Mouse (Mus musculus) CH12.LX (cell line): ENCODE measurements around the gene Fam53a. TPM values are rescaled to one million over a fixed set of nuclear protein-coding genes. Genes with fewer than 3 reads are reported as not detected.

Experiments used
- DNase-seq: peaks from one replicate; pipeline ENCODE4 v3.0.0-alpha.2; 2013; ENCODE audit errors: extremely low read depth
- H3K27ac ChIP-seq: 2 replicates; pipeline ENCODE4 v1.5.1; 2012; ENCODE audit warnings: low read depth, mild to moderate bottlenecking, control low read depth, moderate library complexity; ENCODE audit not compliant: insufficient read depth
- H3K27me3 ChIP-seq: replicated peaks from 2 replicates; pipeline ENCODE3; 2012; ENCODE audit warnings: inconsistent platforms
- H3K36me3 ChIP-seq, 2 experiments: replicated peaks in 1 of 2; 2 replicates each; pipeline versions ENCODE3 to v1.6.1; 2012; ENCODE audit warnings: inconsistent platforms in 1 of 2, low read length in 1 of 2, mild to moderate bottlenecking in 1 of 2, mixed read lengths in 1 of 2, moderate library complexity in 1 of 2; ENCODE audit not compliant: control insufficient read depth in 1 of 2, insufficient read depth in 1 of 2
- H3K4me1 ChIP-seq, 2 experiments: 2 replicates each; pipeline ENCODE4 v1.6.1; 2012; ENCODE audit warnings: inconsistent platforms in 1 of 2, moderate library complexity in 1 of 2; ENCODE audit not compliant: insufficient read depth in 2 of 2, control insufficient read depth in 1 of 2
- H3K4me2 ChIP-seq: 2 replicates; pipeline ENCODE4 v1.6.1; 2012; ENCODE audit warnings: low read depth, mild to moderate bottlenecking, control low read depth; ENCODE audit not compliant: poor library complexity, insufficient read depth, severe bottlenecking
- H3K4me3 ChIP-seq, 3 experiments: fragments of 150-350 bp in 1 of 3; sonication (generic) in 1 of 3; replicated peaks in 1 of 3; 2 replicates each; pipeline versions ENCODE3 to v1.5.1; 2011 to 2012; ENCODE audit warnings: low read depth in 2 of 3, low read length in 2 of 3, mild to moderate bottlenecking in 2 of 3, moderate library complexity in 2 of 3, control low read depth in 1 of 3, improper control_type of control experiment in 1 of 3, inconsistent platforms in 1 of 3, mixed read lengths in 1 of 3; ENCODE audit not compliant: poor library complexity in 1 of 3
- H3K79me2 ChIP-seq: replicated peaks from 2 replicates; pipeline ENCODE4 v1.6.1; 2012; ENCODE audit warnings: mild to moderate bottlenecking, moderate library complexity; ENCODE audit not compliant: control insufficient read depth, poor library complexity, insufficient read depth, severe bottlenecking; ENCODE audit errors: extremely low read depth
- H3K9ac ChIP-seq: 2 replicates; pipeline ENCODE4 v1.6.1; 2012; ENCODE audit warnings: low read depth, mild to moderate bottlenecking, control low read depth, moderate library complexity; ENCODE audit not compliant: insufficient read depth
- H3K9me3 ChIP-seq: replicated peaks from 2 replicates; pipeline ENCODE3; 2012; ENCODE audit warnings: low read length, inconsistent platforms, mixed read lengths
- BHLHE40 ChIP-seq: IDR thresholded peaks from 2 replicates; pipeline ENCODE4 v1.6.1; 2011; ENCODE audit warnings: mild to moderate bottlenecking, low read depth, low read length, improper control_type of control experiment
- CTCF ChIP-seq, 2 experiments: IDR thresholded peaks in 1 of 2; conservative IDR thresholded peaks in 1 of 2; 2 replicates each; pipeline ENCODE4 v1.5.1; 2011 to 2012; ENCODE audit warnings: low read depth in 2 of 2, low read length in 2 of 2, improper control_type of control experiment in 1 of 2, inconsistent platforms in 1 of 2, mild to moderate bottlenecking in 1 of 2, moderate library complexity in 1 of 2
- E2F4 ChIP-seq: IDR thresholded peaks from 2 replicates; pipeline ENCODE4 v1.6.1; 2011; ENCODE audit warnings: low read depth, low read length, improper control_type of control experiment; ENCODE audit not compliant: insufficient replicate concordance
- ELF1 ChIP-seq: IDR thresholded peaks from 2 replicates; pipeline ENCODE4 v1.6.1; 2014; ENCODE audit warnings: low read depth, mild to moderate bottlenecking, inconsistent platforms, low read length, improper control_type of control experiment
- EP300 ChIP-seq: IDR thresholded peaks from 2 replicates; pipeline ENCODE4 v1.6.1; 2011; ENCODE audit warnings: low read length, improper control_type of control experiment
- ETS1 ChIP-seq: conservative IDR thresholded peaks from 2 replicates; pipeline ENCODE4 v1.6.1; 2012; ENCODE audit warnings: low read depth, mild to moderate bottlenecking, inconsistent platforms, low read length, improper control_type of control experiment, moderate library complexity
- GABPA ChIP-seq: IDR thresholded peaks from 2 replicates; pipeline ENCODE4 v1.6.1; 2012; ENCODE audit warnings: low read depth, low read length, improper control_type of control experiment, inconsistent platforms; ENCODE audit not compliant: insufficient replicate concordance
- HCFC1 ChIP-seq: IDR thresholded peaks from 2 replicates; pipeline ENCODE4 v1.6.1; 2012; ENCODE audit warnings: low read depth, mild to moderate bottlenecking, inconsistent platforms, low read length, improper control_type of control experiment
- JUN ChIP-seq: IDR thresholded peaks from 2 replicates; pipeline ENCODE4 v1.6.1; 2011; ENCODE audit warnings: low read depth, mild to moderate bottlenecking, low read length, improper control_type of control experiment, moderate library complexity; ENCODE audit not compliant: insufficient read depth
- JUND ChIP-seq: conservative IDR thresholded peaks from 2 replicates; pipeline ENCODE4 v1.6.1; 2011; ENCODE audit warnings: low read depth, low read length, improper control_type of control experiment
- KAT2A ChIP-seq: IDR thresholded peaks from 2 replicates; pipeline ENCODE4 v1.6.1; 2012; ENCODE audit warnings: low read length, improper control_type of control experiment, inconsistent platforms; ENCODE audit not compliant: insufficient replicate concordance
- MAFK ChIP-seq: IDR thresholded peaks from 2 replicates; pipeline ENCODE4 v1.6.1; 2011; ENCODE audit warnings: low read length, improper control_type of control experiment; ENCODE audit not compliant: insufficient replicate concordance
- MAX ChIP-seq: IDR thresholded peaks from 2 replicates; pipeline ENCODE4 v1.6.1; 2011; ENCODE audit warnings: low read length, improper control_type of control experiment
- MEF2A ChIP-seq: IDR thresholded peaks from 2 replicates; pipeline ENCODE4 v1.6.1; 2014; ENCODE audit warnings: low read depth, mild to moderate bottlenecking, inconsistent platforms, low read length, improper control_type of control experiment, borderline replicate concordance
- MXI1 ChIP-seq: IDR thresholded peaks from 2 replicates; pipeline ENCODE4 v1.6.1; 2011; ENCODE audit warnings: mild to moderate bottlenecking, low read depth, low read length, improper control_type of control experiment
- MYC ChIP-seq: IDR thresholded peaks from 2 replicates; pipeline ENCODE4 v1.6.1; 2011; ENCODE audit warnings: low read depth, mild to moderate bottlenecking, improper control_type of control experiment, low read length
- NELFE ChIP-seq: IDR thresholded peaks from 2 replicates; pipeline ENCODE4 v1.6.1; 2011; ENCODE audit warnings: low read depth, low read length, improper control_type of control experiment
- NRF1 ChIP-seq: IDR thresholded peaks from 2 replicates; pipeline ENCODE4 v1.6.1; 2014; ENCODE audit warnings: low read depth, mild to moderate bottlenecking, inconsistent platforms, low read length, improper control_type of control experiment, moderate library complexity
- RCOR1 ChIP-seq: conservative IDR thresholded peaks from 2 replicates; pipeline ENCODE4 v1.6.1; 2012; ENCODE audit warnings: low read depth, mild to moderate bottlenecking, inconsistent platforms, low read length, improper control_type of control experiment
- SMC3 ChIP-seq: IDR thresholded peaks from 2 replicates; pipeline ENCODE4 v1.6.1; 2011; ENCODE audit warnings: low read depth, low read length, improper control_type of control experiment
- TCF12 ChIP-seq: IDR thresholded peaks from 2 replicates; pipeline ENCODE4 v1.6.1; 2014; ENCODE audit warnings: low read depth, mild to moderate bottlenecking, inconsistent platforms, low read length, improper control_type of control experiment
- ZMIZ1 ChIP-seq: IDR thresholded peaks from 2 replicates; pipeline ENCODE4 v1.6.1; 2012; ENCODE audit warnings: low read depth, mild to moderate bottlenecking, inconsistent platforms, low read length, improper control_type of control experiment
- dilution Hi-C: fragments of 300-500 bp; cut with MboI; formaldehyde crosslinking; loops from 2 replicates; pipeline ENCODE4 v1.14.3; 2020; ENCODE audit warnings: low sequenced_read_pairs; ENCODE audit not compliant: extremely low pct_unique_long_range_greater_than_20kb, extremely low pct_ligation_motif_present
- in situ Hi-C: fragments of 300-500 bp; cut with MboI; formaldehyde crosslinking; loops from 3 replicates; pipeline ENCODE4 v1.14.3; 2019; ENCODE audit warnings: low sequenced_read_pairs, low pct_ligation_motif_present, low pct_unique_long_range_greater_than_20kb, mixed read lengths
- polyA plus RNA-seq: library from polyadenylated mRNA; unstranded; fragments of >175 nt; gene quantifications from 2 replicates; pipeline ENCODE4 v1.2.1, GENCODE M21; 2012; ENCODE audit warnings: low read depth; ENCODE audit not compliant: insufficient read length
- total RNA-seq, 2 experiments: library from RNA; depleted of rRNA; stranded (reverse); fragments of 300-350 nt in 1 of 2; fragments of >200 nt in 1 of 2; gene quantifications; 2 replicates each; pipeline ENCODE4 v1.2.3; 2012 to 2014

Gene Fam53a
- total and polyA plus RNA-seq, 3 experiments: 26.6 to 33.4 (median 29.2) TPM

DNA sequence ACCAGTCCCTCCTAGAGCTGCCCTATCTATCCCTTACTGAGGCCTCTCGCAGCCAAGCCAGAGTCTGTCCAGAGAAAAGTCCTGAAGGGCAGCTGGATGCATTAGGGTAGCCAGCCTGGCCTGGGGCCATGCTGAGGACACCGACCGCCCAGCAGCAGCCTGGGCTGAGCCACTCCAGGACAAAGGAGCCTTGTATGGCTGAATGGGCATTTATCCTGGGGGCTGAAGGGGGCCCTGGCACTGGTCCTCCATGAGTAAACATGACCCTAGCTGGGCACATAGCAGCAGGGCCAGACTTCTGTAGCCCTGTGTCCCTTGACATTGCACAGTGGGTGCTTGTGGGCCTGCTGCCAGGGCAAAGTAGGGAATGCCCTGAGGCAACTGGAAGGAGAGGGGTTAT lies 45.0 kb upstream of the Fam53a start:
- Histone ChIP-seq H3K27ac (no peak overlapping the region), H3K4me3 (no peak overlapping the region), H3K36me3 (peaks cover 35 to 55% of the 10 kb centered on the region in 2 experiments), H3K27me3 (no peaks in the 10 kb centered on the region), H3K9ac (no peak overlapping the region), H3K4me2 (no peak overlapping the region), H3K4me1 (no peaks in the 10 kb centered on the region), H3K79me2 (no peaks in the 10 kb centered on the region; the same call in 1 of the 2 replicates), H3K9me3 (no peaks in the 10 kb centered on the region)
- in situ Hi-C loops: no loop called here
- DNase-seq: no peak
- dilution Hi-C loops: no loop called here
- TF ChIP-seq GABPA (no peak), NRF1 (no peak), BHLHE40 (no peak), MAFK (no peak), MYC (no peak), TCF12 (no peak), MXI1 (no peak), MEF2A (no peak), SMC3 (no peak), HCFC1 (no peak), E2F4 (no peak), ZMIZ1 (no peak), NELFE (no peak), ETS1 (no peak), JUND (no peak), ELF1 (no peak), RCOR1 (no peak), MAX (no peak), CTCF (conservative IDR thresholded peaks at IDR 0.05 in 1 of 2, IDR thresholded peaks at IDR 0.05 in 1 of 2; ENCODE audit: low read depth in 2 of 2, low read length in 2 of 2) (no peak), JUN (no peak)

- Histone ChIP-seq H3K9me3 (no peaks in the 10 kb centered on the region), H3K79me2 (no peaks in the 10 kb centered on the region; the same call in 1 of the 2 replicates), H3K27me3 (no peaks in the 10 kb centered on the region), H3K9ac (no peak overlapping the region), H3K36me3 (peaks cover 61 to 82% of the 10 kb centered on the region in 2 experiments), H3K27ac (no peak overlapping the region), H3K4me1 (no peaks in the 10 kb centered on the region), H3K4me2 (no peak overlapping the region), H3K4me3 (no peak overlapping the region)
- in situ Hi-C loops (no loop called here), dilution Hi-C loops (no loop called here)
- no peak for DNase-seq
- TF ChIP-seq KAT2A: no peak
- TF ChIP-seq MYC: no peak
- no peak for TF ChIP-seq EP300
- TF ChIP-seq ELF1: no peak
Measured at GRCm38 (mm10) chr5:33671659-33672058, 42.2 kb upstream of the Fam53a start.
